Mouse (Mus musculus) right cerebral cortex, postnatal 25 days (tissue): ENCODE measurements around the gene Ntrk1.
"Not testable (repeated sequence)": the region's sequence is repeated elsewhere in the genome, so short reads cannot be mapped to it uniquely, and the experiment has no call there.

Source experiments
- DNase-seq: peaks from one replicate; pipeline ENCODE4 v3.0.0; 2022

Ntrk1 gene

DNA sequence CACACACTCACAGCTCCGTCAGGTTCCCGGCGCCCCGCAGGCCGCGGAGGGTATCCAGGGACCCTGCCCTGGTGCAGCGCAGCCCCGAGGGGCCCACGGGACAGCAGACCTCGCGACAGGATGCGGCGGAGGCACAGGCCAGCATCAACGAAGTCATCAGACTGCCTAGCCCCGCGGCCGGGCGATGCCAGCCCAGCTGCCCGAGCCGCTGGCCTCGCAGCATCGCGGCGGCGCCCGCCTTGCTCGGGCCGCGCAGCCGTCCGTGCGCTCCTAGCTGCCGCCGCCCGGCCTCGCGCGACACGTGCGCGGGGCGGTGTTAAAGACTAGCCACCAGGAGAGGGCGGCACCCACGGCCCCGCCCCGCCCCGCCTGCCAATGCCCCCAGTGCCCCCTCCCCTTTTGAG lies at the start of gene Ntrk1:
TSS of gene Ntrk1 (minus strand) at position 241 of the 404 bp plus-strand sequence.
- no peak for DNase-seq

GRCm38 (mm10) chr3:87840858-87841257 lies 45.9 kb upstream of the Ntrk1 start:
- DNase-seq: no peak

GRCm38 (mm10) chr3:87838622-87839021 lies 43.7 kb upstream of the Ntrk1 start:
- peak; percentile 50 for DNase-seq

DNA sequence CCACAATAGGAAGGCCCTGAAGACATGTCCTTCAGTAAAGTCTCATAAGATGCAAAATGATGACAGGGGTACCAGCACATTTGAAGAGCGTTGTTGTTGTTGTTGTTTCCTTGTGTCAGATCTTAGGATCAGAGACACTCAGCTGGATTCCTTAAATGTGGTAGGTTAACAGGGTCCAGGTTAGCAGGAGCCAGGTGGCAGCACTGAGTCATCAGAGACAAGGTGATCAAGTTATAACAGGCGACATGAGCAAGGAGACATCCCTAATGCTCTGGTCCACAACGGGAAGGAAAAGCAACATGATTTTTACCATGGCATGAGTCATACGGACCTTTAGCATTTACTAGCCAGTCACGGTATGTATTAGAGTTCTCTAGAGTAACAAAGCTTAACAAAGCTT lies 38.5 kb upstream of the Ntrk1 start:
- DNase-seq: no peak

DNA sequence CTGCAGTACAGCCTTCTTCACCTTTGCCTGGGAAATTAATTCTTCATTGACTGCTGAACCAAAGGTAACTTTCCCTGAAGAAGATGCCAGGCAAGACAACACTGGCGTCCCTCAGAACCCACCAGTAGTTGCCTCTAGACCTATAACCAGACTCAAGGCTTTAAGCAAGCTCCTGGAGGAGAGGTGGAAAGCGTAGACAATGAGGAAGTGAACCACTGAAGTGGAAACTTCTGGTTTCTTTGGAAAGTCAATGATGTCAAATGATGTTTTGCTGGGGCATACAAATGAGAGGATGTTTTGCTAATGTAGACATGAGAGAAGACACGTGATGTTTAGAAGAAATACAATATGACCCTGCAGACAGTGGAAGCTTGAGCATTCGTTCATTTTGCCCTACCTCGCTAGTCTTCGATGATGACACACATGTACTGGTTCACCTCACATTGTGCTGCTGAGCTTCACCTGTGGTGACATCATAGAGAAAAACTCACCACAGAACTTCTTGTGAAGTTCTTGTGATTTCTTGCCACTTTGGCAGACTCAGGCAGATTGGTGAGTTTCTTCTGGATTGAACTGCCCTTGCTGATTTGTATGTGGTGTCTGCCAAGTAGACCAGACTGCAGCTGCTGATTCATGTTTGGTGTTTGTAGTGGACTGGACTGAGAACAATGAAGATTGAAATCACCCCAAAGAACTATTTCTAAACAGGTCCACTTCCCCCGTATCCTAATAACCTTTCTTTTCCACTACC lies 37.3 kb upstream of the Ntrk1 start:
- DNase-seq: no peak

- no peak for DNase-seq
Observed at GRCm38 (mm10) chr3:87829025-87829424, 34.1 kb upstream of the Ntrk1 start.

- DNase-seq: no peak
Observed at GRCm38 (mm10) chr3:87828435-87828834, 33.5 kb upstream of the Ntrk1 start.

DNA sequence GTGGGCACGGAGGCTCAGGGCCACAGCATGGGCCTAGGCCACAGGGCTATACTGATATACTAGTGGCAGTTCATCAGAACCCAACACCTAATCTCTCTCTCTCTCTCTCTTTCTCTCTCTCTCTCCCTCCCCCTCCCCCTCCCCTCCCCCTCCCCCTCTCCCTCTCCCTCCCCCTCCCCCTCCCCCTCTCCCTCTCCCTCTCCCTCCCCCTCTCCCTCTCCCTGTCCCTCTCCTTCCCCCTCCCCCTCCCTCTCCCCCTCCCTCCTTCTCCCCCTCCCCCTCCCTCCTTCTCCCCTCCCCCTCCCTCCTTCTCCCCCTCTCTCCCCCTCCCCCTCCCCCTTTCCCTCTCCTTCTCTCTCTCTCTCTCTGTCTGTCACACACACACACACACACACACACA lies 29.2 kb upstream of the Ntrk1 start, which contains the start of gene Pear1:
TSS of gene Pear1 (minus strand) at position 101 of the 400 bp plus-strand sequence.
- not testable (repeated sequence) for DNase-seq

- no peak for DNase-seq
Observed at GRCm38 (mm10) chr3:87818226-87818625, 23.3 kb upstream of the Ntrk1 start.

DNA sequence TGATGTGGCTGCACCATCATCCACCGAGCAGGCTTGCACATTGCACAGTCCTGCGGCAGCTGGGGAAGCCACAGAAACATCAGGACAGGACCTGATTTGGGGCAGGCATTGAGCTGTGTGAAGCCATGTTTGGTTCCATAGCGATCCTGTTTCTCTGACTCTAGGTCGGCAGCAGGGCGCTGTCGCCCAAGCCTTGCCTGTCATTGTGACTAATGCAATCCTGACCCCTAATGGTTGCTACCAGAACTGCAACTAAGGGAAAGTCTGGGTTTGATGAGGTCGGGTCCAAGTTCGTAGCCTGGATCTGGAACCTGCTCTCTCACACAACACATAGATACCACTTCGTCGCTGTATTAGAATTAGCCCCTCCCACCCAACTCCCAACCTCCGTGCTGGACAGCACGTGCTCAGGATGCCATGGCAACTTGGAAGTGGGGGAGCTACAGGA lies 21.7 kb upstream of the Ntrk1 start:
- peak; percentile 50 for DNase-seq

DNA sequence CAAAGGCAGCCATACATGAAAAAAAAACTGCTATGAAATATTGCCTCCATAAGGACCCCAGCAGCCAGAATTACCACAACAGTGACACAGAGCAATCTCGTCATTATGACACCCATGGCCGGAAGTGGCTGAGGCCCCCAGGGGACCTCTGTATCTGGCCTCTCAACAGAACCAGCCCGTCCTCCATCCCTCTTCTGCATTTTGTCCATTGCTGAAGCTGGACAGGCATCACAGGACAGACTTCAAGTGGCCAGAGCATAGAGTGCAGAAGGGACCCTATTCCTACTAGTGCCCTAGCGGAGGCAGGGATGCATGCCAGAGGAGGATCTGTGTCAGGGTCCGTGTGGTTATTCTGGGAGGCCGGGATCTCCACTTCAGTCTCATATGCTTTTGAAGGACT lies 21.2 kb upstream of the Ntrk1 start:
- DNase-seq: no peak

- DNase-seq: no peak
Observed at GRCm38 (mm10) chr3:87812873-87813272, 17.9 kb upstream of the Ntrk1 start.

DNA sequence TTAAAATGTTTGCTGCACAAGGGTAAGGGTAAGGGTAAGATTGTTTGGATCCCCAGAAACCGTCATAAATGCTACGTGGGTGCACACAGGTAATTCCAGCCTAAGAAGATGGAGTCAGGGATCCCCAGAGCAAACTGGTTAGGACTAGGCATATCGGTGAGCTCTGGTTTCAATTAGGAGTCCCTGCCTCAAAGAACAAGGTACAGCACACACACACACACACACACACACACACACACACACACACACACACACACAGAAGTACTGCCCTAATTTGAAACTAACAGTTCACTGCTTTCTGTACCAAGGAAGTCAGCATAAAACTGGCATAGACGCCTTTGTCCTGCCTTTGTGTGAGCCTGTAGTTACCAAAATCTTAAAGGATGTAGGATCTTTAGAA lies 17.5 kb upstream of the Ntrk1 start:
- DNase-seq: no peak

GRCm38 (mm10) chr3:87811297-87811696 lies 16.3 kb upstream of the Ntrk1 start:
- no peak for DNase-seq

DNA sequence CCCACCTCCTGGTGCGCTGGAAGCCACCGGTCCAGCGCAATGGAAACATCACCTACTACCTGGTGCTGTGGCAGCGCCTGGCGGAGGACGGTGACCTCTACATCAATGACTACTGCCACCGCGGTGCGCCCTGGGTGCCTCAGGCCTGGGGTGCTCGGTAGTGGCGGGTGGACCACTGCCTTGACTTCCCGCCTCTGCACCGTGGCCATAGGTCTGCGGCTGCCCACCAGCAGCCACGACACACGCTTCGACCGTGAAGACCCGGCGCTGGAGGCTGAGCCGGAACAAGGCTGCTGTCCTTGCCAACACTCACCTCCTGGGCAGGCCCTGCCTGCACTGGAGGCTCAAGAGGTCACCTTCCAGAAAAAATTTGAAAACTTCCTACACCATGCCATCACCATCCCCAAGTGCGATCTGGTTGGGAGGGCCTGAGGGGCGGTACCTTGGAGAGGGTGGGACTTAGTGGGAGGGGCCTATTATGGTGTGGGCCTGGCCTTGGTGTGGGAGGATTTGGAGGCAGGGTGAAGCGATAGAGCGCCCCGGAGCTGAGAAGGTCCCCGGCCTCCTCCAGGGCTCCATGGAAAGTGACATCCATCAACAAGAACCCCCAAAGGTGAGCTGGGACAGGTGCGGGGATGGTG lies 14.5 kb upstream of the Ntrk1 start:
- no peak for DNase-seq

DNA sequence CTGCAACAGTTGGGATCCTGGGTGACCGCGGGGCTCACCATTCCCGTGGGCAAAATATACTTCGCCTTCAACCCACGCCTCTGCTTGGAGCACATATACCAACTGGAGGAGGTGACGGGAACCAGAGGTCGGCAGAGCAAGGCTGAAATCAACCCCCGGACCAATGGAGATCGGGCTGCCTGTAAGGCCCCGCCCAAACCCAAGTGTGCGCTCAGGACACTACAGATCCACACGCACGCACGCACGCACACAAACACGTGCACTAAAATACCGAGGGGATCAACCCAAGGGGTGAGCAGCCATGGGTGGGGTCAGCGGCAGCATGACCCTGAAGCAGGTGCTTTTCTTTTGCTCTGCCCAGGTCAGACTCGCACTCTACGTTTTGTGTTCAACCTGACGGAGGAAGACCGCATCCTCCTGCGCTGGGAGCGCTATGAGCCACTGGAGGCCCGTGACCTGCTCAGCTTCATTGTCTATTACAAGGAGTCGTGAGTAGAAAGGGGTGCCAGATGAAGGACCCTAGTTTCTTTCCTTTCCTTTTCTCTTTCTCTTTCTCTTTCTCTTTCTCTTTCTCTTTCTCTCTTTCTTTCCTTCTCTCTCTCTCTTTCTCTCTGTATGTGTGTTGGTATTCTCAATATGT lies 9.2 kb upstream of the Ntrk1 start:
- no peak for DNase-seq

DNA sequence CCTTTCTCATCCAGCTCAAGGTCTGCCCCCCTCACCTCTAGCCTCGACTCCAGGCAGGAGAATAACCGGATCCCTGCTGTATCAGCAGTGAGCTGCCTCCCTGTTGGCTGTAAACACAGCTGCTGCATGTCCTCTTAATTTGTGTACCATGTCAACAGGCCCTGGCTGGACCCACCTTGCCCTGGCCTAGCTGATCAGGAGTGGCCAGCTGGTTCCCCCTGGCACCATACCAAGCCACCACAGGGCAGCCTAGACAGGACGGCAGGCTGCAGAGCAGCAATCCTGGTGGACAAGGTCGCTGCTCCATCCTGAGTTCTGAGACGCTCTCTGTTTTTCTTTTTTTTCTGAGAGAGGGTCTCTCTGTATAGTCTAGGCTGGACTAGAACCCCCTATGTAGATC lies 6.7 kb upstream of the Ntrk1 start:
- DNase-seq: no peak

- DNase-seq: no peak
Observed at GRCm38 (mm10) chr3:87796736-87797334, 1.9 kb upstream of the Ntrk1 start, which contains the start of gene Insrr. Gene Insrr (plus strand): TSS chr3:87796951.

- peak; percentile 15 for DNase-seq
Observed at GRCm38 (mm10) chr3:87795336-87796277, 645 bp upstream of the Ntrk1 start.

- no peak for DNase-seq
Observed at GRCm38 (mm10) chr3:87789768-87790167, 5.2 kb downstream of the Ntrk1 start.

DNA sequence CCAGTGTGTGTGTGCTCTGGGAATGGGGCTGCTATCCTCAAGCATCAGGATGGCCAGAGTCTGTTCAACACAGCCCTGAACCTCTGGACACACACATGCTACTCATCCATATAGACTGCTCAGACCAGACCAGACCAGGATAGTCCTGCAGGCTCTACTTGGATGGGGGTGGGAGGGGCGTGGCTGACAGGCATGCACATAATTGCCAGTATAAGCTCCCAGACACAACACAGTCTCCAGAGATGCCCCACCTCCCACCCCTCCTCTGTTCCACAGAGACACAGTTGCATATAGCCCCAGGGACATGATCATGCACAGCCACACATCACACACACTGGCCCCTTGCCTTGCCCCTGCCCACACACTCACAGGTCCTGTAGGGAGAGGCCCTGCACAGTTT lies 5.7 kb downstream of the Ntrk1 start:
- DNase-seq: no peak

DNA sequence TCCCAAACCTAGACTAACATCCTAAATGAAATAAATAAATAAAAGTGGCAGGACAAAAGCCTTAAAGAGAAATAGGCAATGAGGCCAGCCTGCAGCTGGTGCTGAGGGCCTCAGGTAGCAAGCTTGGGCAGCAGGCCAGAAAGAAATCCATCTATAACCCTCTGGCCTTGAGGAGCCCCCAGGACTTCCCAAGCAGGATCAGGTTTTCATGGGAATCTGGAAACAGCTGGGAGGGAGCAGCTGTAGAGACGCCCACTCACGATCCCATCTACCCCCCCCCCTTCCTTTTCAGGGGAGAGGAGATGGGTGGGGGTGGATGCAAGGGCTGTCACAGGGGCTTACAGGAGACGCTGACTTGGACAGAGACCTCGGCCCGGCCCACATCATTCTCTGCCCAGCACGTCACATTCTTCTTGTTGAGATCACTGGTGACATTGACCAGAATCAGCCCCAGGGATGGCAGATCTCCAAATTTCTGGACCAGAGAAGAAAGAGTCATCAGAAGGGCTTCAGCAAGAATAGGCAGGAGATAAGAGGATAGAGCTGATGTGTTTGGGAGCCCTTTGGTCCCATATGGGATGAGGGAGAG lies 9.2 kb downstream of the Ntrk1 start:
- DNase-seq: no peak
